Mouse (Mus musculus) cerebellum, adult 2 months (tissue): ENCODE measurements around the gene Ovch2.

ENCODE experiments used
- CTCF ChIP-seq: fragments of 200-500 bp; IDR thresholded peaks from 2 replicates; pipeline ENCODE4 v1.5.1; 2011; ENCODE audit warnings: low read depth, mild to moderate bottlenecking, control low read depth, low read length, moderate library complexity, borderline replicate concordance; ENCODE audit not compliant: insufficient read depth
- POLR2A ChIP-seq: fragments of 200-500 bp; IDR thresholded peaks from 2 replicates; pipeline ENCODE4 v1.6.1; 2011; ENCODE audit warnings: low read length, control low read depth, borderline replicate concordance; ENCODE audit not compliant: insufficient read depth

DNA sequence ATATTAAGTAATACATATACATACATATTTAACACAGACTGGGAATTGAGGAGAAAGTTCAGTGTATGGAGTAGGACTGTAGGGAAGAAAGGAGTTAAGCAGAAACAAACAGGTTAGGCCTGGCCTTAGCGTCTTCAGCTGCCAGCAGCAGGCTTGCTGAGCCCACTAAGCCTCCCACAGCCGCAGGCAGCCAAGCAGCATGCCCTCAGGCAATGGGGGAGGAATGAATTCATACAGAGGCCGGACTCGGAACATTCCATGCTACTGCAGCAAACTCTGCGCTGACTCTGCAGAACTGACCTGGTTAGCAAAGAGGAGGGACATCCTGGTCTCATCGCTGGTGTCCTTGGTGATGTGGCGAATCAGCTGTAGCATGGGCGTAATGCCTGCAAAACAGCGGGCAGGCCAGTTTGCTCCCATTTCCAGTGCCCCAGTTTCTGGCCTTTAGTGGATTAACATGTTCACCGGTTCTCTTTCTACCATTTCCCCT is 48.9 kb downstream of the Ovch2 start:
- TF ChIP-seq CTCF (no peak), POLR2A (no peak)
